Mouse (Mus musculus) neural tube, embryonic 15.5 days (tissue): Measurements from ENCODE around the gene Tbc1d1. TPM values are rescaled to one million over a fixed set of nuclear protein-coding genes. Genes with fewer than 3 reads are reported as not detected.
"Not testable (repeated sequence)": the region's sequence is repeated elsewhere in the genome, so short reads cannot be mapped to it uniquely, and the experiment has no call there.

Experiments used
- ATAC-seq: fragments of 200-750 bp; cut with Nextera tagmentation; 2 replicates; pipeline ENCODE4 v1.8.0; 2017; ENCODE audit warnings: mild to moderate bottlenecking, moderate TSS enrichment, moderate library complexity; ENCODE audit not compliant: low FRiP score
- H3K27ac ChIP-seq: fragments of 300-500 bp; sonication (generic); replicated peaks from 2 replicates; pipeline ENCODE4 v1.5.1; 2015; ENCODE audit warnings: mild to moderate bottlenecking, inconsistent platforms
- H3K27me3 ChIP-seq: fragments of 300-500 bp; sonication (generic); replicated peaks from 2 replicates; pipeline ENCODE4 v1.6.1; 2015; ENCODE audit warnings: inconsistent platforms
- H3K36me3 ChIP-seq: fragments of 300-500 bp; sonication (generic); 2 replicates; pipeline ENCODE4 v1.6.1; 2015; ENCODE audit warnings: inconsistent platforms
- H3K4me1 ChIP-seq: fragments of 300-500 bp; sonication (generic); 2 replicates; pipeline ENCODE4 v1.6.1; 2015; ENCODE audit warnings: inconsistent platforms
- H3K4me2 ChIP-seq: fragments of 300-500 bp; sonication (generic); 2 replicates; pipeline ENCODE4 v1.6.1; 2015; ENCODE audit warnings: inconsistent platforms, mild to moderate bottlenecking, moderate library complexity
- H3K4me3 ChIP-seq: fragments of 300-500 bp; sonication (generic); replicated peaks from 2 replicates; pipeline ENCODE4 v1.5.1; 2015; ENCODE audit warnings: mild to moderate bottlenecking, inconsistent platforms
- H3K9ac ChIP-seq: fragments of 300-500 bp; sonication (generic); replicated peaks from 2 replicates; pipeline ENCODE4 v1.6.1; 2015; ENCODE audit warnings: mild to moderate bottlenecking, inconsistent platforms
- H3K9me3 ChIP-seq: fragments of 300-500 bp; sonication (generic); replicated peaks from 2 replicates; pipeline ENCODE4 v1.6.1; 2016; ENCODE audit warnings: inconsistent platforms
- WGBS: fragments of 180-500 bp; shearing (Covaris S2); methylation state at CpG from one replicate; pipeline ENCODE4 v1.1.7; 2015; ENCODE audit warnings: mixed read lengths; 5-methylcytosine and 5-hydroxymethylcytosine counted together
- polyA plus RNA-seq: library from polyadenylated mRNA; unstranded; fragments of >200 nt; fragmentation: Nextera tagmentation; extraction: Ambion mirVana; gene quantifications from 2 replicates; pipeline ENCODE4 v1.2.1, GENCODE M21; 2015

Tbc1d1 gene
- polyA plus RNA-seq, 1 experiment from 2014 or later = 13.5 TPM

DNA sequence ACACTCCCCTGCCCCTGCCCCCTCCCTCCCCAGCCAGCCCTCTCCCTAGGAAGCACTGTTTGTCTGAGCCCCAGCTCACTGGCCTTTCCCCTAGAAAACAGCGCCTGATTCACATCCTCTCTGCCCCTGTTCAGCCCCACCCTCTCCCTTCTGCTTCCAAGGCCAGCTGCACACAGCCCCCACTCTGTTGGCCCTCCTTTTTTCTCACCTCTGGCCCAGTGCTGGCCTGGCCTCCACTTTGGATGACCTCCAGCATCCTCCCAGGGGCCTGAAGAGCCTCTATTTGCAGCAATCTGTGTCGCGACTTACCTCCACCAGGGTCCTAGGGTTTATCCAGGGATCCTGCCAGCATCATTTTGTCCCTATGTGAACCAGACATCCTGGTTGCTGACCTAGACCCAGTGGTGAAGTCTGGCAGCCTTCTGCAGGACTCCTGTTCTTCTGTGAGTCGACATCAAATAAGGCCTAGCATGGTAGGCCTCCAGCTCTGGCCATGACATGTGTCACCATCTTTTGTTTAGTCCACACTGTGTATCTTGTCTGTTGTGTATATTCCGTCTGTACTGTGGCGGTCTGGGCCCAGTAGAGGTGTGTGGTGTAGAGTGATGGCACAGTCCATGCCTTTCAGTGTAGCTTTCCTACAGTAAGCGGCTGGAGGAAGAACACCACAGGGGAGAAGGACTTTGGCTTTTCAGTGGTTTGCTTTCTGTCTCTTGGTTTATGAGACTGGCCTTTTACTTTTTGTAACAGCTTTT, 170.5 kb downstream of the Tbc1d1 start:
- H3K36me3 ChIP-seq = peaks cover 15% of the 10 kb centered on the region
- H3K9me3 ChIP-seq = no peaks in the 10 kb centered on the region
- H3K4me3 ChIP-seq = no peak overlapping the region
- no peaks in the 10 kb centered on the region for H3K27me3 ChIP-seq
- peak overlapping the region; percentile 41 for H3K27ac ChIP-seq
- WGBS = 77% methylated on average over 7 of the region's 7 CpGs
- peaks cover 34% of the 10 kb centered on the region for H3K4me1 ChIP-seq
- no peak overlapping the region for H3K9ac ChIP-seq
- H3K4me2 ChIP-seq = no peak overlapping the region
- peak; percentile 44; the same call in 1 of the 2 replicates for ATAC-seq

- H3K4me1 ChIP-seq = peaks cover 34% of the 10 kb centered on the region
- ATAC-seq = no peak
- no peaks in the 10 kb centered on the region for H3K9me3 ChIP-seq
- peaks cover 15% of the 10 kb centered on the region for H3K36me3 ChIP-seq
- H3K27me3 ChIP-seq = no peaks in the 10 kb centered on the region
- no peak overlapping the region for H3K4me3 ChIP-seq
- no peak overlapping the region for H3K9ac ChIP-seq
- no peak overlapping the region for H3K4me2 ChIP-seq
- peak overlapping the region; percentile 41 for H3K27ac ChIP-seq
- 53% methylated on average over 7 of the region's 7 CpGs for WGBS
These were observed 171.3 kb downstream of the Tbc1d1 start for GRCm38 (mm10) chr5:64327212-64327902.

GRCm38 (mm10) chr5:64336767-64337408, 180.8 kb downstream of the Tbc1d1 start:
- WGBS = 40% methylated on average over 7 of the region's 7 CpGs

GRCm38 (mm10) chr5:64338795-64339194, 182.7 kb downstream of the Tbc1d1 start:
- ATAC-seq, H3K4me2 ChIP-seq, H3K27me3 ChIP-seq, H3K9ac ChIP-seq, H3K9me3 ChIP-seq, H3K27ac ChIP-seq, H3K4me3 ChIP-seq: not testable (repeated sequence)
- H3K36me3 ChIP-seq = peaks cover 18% of the 10 kb centered on the region
- WGBS = 82% methylated on average over 6 of the region's 6 CpGs
- H3K4me1 ChIP-seq = peaks cover 17% of the 10 kb centered on the region

More at GRCm38 (mm10) chr5:64336767-64337408, 180.8 kb downstream of the Tbc1d1 start:
- Histone ChIP-seq H3K4me2 (no peak overlapping the region), H3K4me3 (no peak overlapping the region), H3K36me3 (peaks cover 21% of the 10 kb centered on the region), H3K9me3 (no peaks in the 10 kb centered on the region), H3K9ac (no peak overlapping the region), H3K27ac (peak overlapping the region; percentile 20), H3K27me3 (no peaks in the 10 kb centered on the region), H3K4me1 (peaks cover 14% of the 10 kb centered on the region)
- ATAC-seq = peak; percentile 29; the same call in 1 of the 2 replicates

- no peak overlapping the region for H3K4me2 ChIP-seq
- H3K27ac ChIP-seq = no peak overlapping the region
- no peaks in the 10 kb centered on the region for H3K27me3 ChIP-seq
- 52% methylated on average over 3 of the region's 3 CpGs for WGBS
- 0 out of 2 replicates have a peak, but pooled peaks cover 3% of the 10 kb centered on the region for H3K36me3 ChIP-seq
- H3K9ac ChIP-seq = no peak overlapping the region
- H3K4me1 ChIP-seq = peaks cover 18% of the 10 kb centered on the region
- no peak overlapping the region for H3K4me3 ChIP-seq
- no peaks in the 10 kb centered on the region for H3K9me3 ChIP-seq
- ATAC-seq = no peak
These were observed 184.3 kb downstream of the Tbc1d1 start for GRCm38 (mm10) chr5:64340366-64340765.

DNA sequence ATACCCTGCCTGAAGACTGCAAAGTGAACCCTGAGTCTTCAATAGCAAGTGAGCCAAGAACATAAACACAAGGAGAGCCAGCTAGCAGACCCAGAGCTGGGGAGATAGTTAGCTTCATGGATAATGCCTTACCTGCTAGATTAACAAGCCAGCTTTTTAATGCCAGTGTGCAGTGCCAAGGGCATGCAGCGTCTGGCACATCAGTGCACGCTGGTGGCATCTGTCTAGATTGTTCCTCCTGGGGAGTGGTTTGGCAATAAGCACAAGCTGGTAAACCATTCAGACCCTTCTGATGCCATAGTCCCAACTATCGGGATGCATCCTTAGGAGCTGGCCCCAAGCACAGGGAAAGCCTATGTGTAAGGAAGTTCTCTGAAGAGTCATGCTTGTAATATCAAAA, 185.6 kb downstream of the Tbc1d1 start:
- no peak for ATAC-seq
- H3K27me3 ChIP-seq = no peaks in the 10 kb centered on the region
- H3K4me2 ChIP-seq = no peak overlapping the region
- 64% methylated on average over 3 of the region's 3 CpGs for WGBS
- peaks cover 19% of the 10 kb centered on the region for H3K4me1 ChIP-seq
- H3K4me3 ChIP-seq = no peak overlapping the region
- no peak overlapping the region for H3K27ac ChIP-seq
- no peaks in the 10 kb centered on the region for H3K36me3 ChIP-seq
- H3K9me3 ChIP-seq = no peaks in the 10 kb centered on the region
- no peak overlapping the region for H3K9ac ChIP-seq

DNA sequence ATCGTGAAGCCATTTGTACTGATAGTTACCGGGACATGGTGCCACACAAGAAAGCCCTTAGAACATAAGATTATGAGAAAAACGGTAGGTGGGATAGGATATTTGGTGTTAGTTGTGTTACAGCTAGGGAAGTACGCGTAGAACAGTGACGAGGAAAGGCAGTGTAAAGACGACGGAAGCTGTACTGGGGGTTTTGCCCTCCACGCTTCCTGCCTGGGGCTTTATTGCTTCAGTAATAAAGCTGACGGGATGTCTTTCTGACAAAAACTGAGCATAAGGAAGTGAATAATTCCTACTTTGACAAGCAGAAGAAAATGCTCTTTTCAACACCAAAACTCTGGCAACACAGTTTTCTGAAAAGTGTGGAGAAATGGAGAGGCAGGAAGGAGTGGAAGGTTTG, 186.0 kb downstream of the Tbc1d1 start:
- WGBS = 61% methylated on average over 10 of the region's 10 CpGs

GRCm38 (mm10) chr5:64343972-64344700, 188.0 kb downstream of the Tbc1d1 start:
- H3K36me3 ChIP-seq = no peaks in the 10 kb centered on the region
- H3K9ac ChIP-seq = no peak overlapping the region
- no peak for ATAC-seq
- H3K27ac ChIP-seq = no peak overlapping the region
- H3K4me3 ChIP-seq = no peak overlapping the region
- no peaks in the 10 kb centered on the region for H3K9me3 ChIP-seq
- no peak overlapping the region for H3K4me2 ChIP-seq
- H3K27me3 ChIP-seq = no peaks in the 10 kb centered on the region
- WGBS = 53% methylated on average over 5 of the region's 5 CpGs
- peaks cover 8% of the 10 kb centered on the region; the same call in 1 of the 2 replicates for H3K4me1 ChIP-seq

More for the DNA sequence above, 186.0 kb downstream of the Tbc1d1 start:
- H3K9me3 ChIP-seq = no peaks in the 10 kb centered on the region
- no peak overlapping the region for H3K9ac ChIP-seq
- H3K4me3 ChIP-seq = no peak overlapping the region
- H3K27me3 ChIP-seq = no peaks in the 10 kb centered on the region
- H3K4me2 ChIP-seq = no peak overlapping the region
- no peaks in the 10 kb centered on the region for H3K36me3 ChIP-seq
- H3K27ac ChIP-seq = no peak overlapping the region
- no peak for ATAC-seq
- H3K4me1 ChIP-seq = peaks cover 14% of the 10 kb centered on the region

DNA sequence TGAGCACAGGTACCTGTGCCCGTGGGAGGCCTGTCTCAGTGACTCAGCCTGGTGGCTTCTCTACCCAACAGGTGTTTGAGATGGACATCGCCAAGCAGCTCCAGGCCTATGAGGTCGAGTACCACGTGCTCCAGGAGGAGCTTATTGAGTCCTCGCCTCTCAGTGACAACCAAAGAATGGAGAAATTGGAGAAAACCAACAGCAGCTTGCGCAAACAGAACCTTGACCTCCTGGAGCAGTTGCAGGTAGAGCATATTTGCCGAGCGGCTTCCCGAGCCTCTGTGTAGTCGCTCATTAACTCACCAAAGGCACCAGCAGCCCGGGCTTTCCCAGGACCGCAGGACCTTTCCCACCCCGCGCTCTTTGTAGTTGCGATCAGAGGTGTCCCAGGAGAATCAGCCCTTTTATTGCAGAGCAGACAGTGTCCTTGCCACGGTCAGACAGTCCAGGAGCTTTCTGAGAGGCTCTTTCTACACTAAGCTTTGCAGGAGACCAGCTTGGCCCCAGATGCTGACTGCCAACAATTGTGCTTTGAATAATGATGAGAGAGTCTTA, 189.2 kb downstream of the Tbc1d1 start:
- ATAC-seq = no peak
- H3K4me3 ChIP-seq = no peak overlapping the region
- no peak overlapping the region for H3K9ac ChIP-seq
- no peaks in the 10 kb centered on the region for H3K36me3 ChIP-seq
- H3K4me2 ChIP-seq = no peak overlapping the region
- no peaks in the 10 kb centered on the region for H3K9me3 ChIP-seq
- no peaks in the 10 kb centered on the region for H3K27me3 ChIP-seq
- peaks cover 8% of the 10 kb centered on the region; the same call in 1 of the 2 replicates for H3K4me1 ChIP-seq
- H3K27ac ChIP-seq = no peak overlapping the region
- 56% methylated on average over 16 of the region's 16 CpGs for WGBS

GRCm38 (mm10) chr5:64345761-64346160, 189.7 kb downstream of the Tbc1d1 start:
- H3K36me3 ChIP-seq = no peaks in the 10 kb centered on the region
- H3K4me2 ChIP-seq = no peak overlapping the region
- 76% methylated on average over 7 of the region's 7 CpGs for WGBS
- H3K27ac ChIP-seq = no peak overlapping the region
- H3K27me3 ChIP-seq = no peaks in the 10 kb centered on the region
- H3K9me3 ChIP-seq = no peaks in the 10 kb centered on the region
- no peak for ATAC-seq
- H3K9ac ChIP-seq = no peak overlapping the region
- no peak overlapping the region for H3K4me3 ChIP-seq
- H3K4me1 ChIP-seq = peaks cover 8% of the 10 kb centered on the region; the same call in 1 of the 2 replicates

- no peak overlapping the region for H3K9ac ChIP-seq
These were observed 190.3 kb downstream of the Tbc1d1 start for GRCm38 (mm10) chr5:64346343-64346885.

More at GRCm38 (mm10) chr5:64346343-64346885, 190.3 kb downstream of the Tbc1d1 start:
- no peak overlapping the region for H3K4me3 ChIP-seq
- H3K27me3 ChIP-seq = no peaks in the 10 kb centered on the region
- peaks cover 2% of the 10 kb centered on the region; the same call in 1 of the 2 replicates for H3K36me3 ChIP-seq
- no peak overlapping the region for H3K27ac ChIP-seq
- peaks cover 8% of the 10 kb centered on the region; the same call in 1 of the 2 replicates for H3K4me1 ChIP-seq
- no peak for ATAC-seq
- WGBS = 93% methylated on average over 6 of the region's 6 CpGs
- no peak overlapping the region for H3K4me2 ChIP-seq
- H3K9me3 ChIP-seq = no peaks in the 10 kb centered on the region
